Mouse (Mus musculus): ENCODE results near the gene Lclat1.

DNA sequence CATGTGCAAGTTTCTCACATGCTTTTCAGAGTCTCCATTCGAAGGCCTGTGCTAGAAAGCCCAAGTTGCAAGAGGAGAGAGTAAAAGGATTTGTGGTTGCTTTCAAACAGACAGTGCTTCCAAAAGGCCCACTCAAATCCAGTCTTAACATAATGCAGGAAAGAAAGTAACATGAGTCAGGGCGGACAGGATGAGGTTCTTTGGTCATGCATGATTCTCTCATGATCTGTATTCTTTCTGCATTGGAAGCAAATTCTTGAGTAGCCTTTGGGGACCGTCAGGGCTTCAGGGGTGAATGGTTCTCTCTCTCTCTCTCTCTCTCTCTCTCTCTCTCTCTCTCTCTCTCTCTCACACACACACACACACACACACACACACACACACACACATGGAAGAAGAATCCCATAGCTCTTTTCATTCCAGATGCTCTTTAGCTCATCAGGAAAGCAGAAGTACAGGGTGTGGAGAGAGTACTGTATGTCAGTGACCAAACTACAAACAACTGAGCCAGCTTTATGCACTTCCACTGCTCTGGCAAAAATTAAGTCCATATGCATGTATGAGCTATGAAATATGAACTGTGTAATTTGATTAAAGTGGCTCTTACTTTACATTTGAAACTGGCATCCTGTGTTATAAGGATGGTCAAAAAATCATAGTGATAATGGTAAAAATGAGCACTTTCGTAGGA, 25.1 kb upstream of the Lclat1 start:
- TF ChIP-seq CTCF (IDR thresholded peaks at IDR 0.05; ENCODE audit: control insufficient read depth, insufficient read depth, low read length), result no peak
- TF ChIP-seq POLR2A (IDR thresholded peaks at IDR 0.05; ENCODE audit: borderline replicate concordance, control insufficient read depth, low read depth, low read length), result no peak

Measured in bone marrow, adult 2 months (tissue).